Mouse (Mus musculus): ENCODE measurements at regions not wholly inside any gene's neighbourhood (a gene's known extent, or its start where the extent isn't known, plus 50 kb on each side); places are given as distances from the start of the nearest gene placed in this dataset.

GRCm38 (mm10) chr3:115284487-115284886 lies 380.6 kb downstream of the Olfm3 start:
- ATAC-seq: no peak
- 79% methylated on average over 2 of the region's 2 CpGs for WGBS

More at GRCm38 (mm10) chr3:115284487-115284886, 380.6 kb downstream of the Olfm3 start:
- Histone ChIP-seq H3K36me3 (ENCODE audit: insufficient read depth, low read length) (no peaks in the 10 kb centered on the region), H3K4me3 (ENCODE audit: low read length) (no peak overlapping the region), H3K27ac (no peak overlapping the region), H3K9ac (replicated peaks; ENCODE audit: low read length) (no peak overlapping the region), H3K4me1 (ENCODE audit: insufficient read depth, low read length) (no peaks in the 10 kb centered on the region), H3K27me3 (ENCODE audit: insufficient read depth, low read length) (no peaks in the 10 kb centered on the region), H3K4me2 (ENCODE audit: low read depth, low read length) (no peak overlapping the region), H3K9me3 (ENCODE audit: low read length) (no peaks in the 10 kb centered on the region)
- no peak for TF ChIP-seq CTCF (IDR thresholded peaks at IDR 0.05; ENCODE audit: low read depth)
- DNase-seq (ENCODE audit: low spot score): no peak
